Mouse (Mus musculus): ENCODE measurements around the gene Camta1.
A peak's percentile ranks its signal among the peaks of the same experiment; 100 is the strongest.

The Camta1 gene

DNA sequence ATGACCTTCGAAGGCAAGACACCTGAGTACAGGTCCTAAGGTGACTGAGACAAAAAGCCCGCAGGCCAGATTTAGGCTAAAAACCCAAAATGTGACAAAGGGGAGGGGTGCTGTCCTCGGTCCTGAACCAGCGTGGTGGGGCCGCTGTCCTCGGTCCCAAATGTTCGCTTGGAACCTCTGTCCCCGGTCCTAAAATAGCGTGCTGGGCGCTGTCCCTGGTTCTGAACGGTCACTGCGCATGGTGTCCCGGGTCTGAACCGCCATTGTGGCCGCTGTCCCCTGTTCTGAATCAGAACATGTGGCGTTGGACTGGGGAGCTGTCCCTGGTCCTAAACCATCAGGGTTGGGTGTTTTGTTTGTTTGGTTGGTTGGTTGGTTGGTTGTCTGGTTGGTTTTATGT lies 257.2 kb downstream of the Camta1 start:
- peak; percentile 86 for DNase-seq (ENCODE audit: inconsistent ontology term)

DNA sequence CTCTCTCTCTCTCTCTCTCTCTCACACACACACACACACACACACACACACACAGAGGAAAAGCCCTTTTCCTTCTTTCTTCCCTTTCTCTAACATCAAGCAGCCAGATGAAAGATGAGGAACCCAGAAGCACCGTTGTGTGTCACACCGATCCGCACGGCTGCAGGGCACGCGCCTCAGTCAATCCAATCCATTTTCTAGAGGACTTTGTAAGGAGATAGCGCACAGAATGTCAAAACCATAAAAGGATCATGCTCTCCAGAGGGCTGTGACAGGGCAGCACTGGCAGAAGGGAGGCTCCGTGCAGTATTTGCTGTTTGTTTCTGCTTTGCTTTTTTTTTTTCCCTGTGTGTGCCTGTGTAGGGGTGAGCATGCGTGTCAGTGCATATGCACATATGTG lies 258.1 kb downstream of the Camta1 start:
- no peak for DNase-seq (ENCODE audit: inconsistent ontology term)

DNA sequence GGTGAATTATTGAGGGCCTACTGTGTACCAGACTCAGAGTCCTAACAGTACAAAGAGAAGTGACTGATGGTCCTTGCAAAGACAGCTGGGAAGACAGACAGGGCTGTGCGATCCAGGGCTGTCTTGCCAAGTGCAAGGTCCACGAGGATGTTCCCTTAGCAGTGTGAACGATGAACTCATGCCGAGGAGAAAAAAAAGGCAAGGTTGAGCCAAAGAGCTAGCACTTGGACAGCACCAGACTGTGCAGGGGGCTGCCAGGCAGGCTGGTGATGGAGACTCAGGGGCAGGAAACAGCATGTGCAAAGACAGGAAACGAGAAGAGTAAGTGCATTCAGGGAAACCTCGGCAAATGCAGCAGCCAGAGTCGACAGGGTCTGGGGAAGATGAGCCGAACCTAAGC lies 266.6 kb downstream of the Camta1 start:
- no peak for DNase-seq (ENCODE audit: inconsistent ontology term)

DNA sequence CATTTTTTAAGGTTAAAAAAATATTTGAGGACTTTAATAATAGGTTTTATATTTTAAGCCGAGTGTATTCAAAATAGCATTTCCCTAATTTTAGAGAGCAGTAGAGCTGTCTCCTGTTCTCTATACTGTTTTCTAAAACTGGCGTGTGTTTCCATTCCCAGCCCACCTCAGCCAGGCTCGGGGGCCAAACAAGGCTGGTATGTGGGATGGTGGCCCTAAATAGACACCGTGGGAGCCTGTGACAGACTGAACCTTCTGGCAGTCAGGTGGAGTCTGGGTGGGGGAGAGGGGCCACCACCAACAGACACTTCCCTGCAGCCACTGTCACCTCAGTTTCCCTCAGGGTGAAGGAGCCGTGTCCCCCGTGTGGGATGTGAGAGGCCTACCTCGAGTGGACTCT lies 268.6 kb downstream of the Camta1 start:
- no peak for DNase-seq (ENCODE audit: inconsistent ontology term)

DNA sequence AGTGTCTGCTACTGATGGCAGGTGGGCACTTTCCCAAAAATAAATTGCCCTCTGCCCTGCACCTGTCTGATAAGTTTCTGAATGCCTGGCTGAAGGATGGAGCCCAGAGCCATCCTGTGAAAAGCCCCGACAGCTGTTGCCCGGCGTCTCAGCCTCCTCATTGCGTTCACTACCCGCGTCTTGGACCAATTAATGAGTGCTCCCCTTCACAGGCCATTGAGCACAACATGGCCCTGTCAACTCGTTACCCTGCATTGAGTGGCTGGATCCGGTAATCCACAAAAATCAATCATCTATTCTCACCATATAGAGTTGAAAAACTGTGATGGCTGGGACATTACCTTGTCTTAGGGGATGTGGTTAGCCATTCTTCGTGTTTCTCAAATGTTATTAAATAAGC lies 275.6 kb downstream of the Camta1 start:
- no peak for DNase-seq (ENCODE audit: inconsistent ontology term)

DNA sequence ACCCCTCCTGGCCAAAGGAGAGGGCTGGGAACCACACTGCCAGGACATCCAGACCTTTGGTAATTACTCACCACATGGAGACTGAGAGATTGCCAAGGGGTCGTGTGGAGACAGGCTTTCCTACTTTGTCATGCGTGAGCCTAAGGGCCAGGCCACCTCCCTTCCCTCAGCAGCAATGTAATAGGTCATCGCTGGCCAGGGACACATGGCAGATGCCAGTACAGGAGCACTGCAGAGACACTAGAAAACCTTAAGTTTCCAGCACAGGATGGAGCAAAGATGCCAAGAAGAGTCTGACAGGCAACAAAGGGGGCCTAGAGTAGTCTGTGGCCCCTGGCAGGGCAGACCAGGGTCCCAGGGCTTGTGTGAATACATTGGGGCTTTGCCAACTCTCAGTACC lies 283.7 kb downstream of the Camta1 start:
- no peak for DNase-seq (ENCODE audit: inconsistent ontology term)

DNA sequence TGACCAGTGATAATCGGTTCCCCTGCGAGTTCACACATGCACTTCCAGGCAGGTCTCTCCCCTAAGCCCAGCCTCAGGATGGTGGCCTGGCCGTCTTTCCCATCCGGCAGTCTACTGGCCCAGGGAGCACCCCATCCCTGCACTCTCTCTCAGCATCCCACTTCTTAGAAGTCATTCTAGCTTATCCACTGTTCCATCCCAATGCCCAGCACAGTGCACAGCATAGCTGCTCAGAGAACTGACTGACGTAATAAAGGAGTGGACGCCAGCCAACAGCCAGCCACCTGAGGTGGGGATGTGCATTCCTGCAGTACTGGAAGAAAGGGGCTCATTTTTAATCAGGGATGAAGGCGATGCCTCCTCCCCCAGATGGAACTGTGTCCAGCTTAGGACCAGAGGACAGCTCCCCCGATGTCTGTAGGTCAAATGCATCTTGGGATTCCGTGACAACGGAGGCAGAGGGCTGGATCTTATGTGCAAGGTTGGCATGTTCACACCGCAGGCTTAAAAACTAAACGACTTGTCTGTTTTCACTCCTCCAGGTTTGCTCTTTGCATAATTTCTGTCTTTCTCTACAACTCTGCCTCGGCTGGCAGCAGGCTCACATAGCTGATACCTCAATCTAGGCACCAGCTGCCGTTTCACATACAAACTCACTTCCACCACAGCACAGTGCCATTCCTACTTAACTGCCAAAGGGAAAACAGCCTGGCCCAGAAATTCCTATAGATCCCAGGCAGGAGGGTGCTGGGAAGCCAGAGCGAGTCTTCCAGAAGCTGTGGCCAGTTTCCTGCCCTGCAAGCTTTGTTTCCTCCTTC lies 285.2 kb downstream of the Camta1 start:
- DNase-seq (ENCODE audit: inconsistent ontology term), result no peak

DNA sequence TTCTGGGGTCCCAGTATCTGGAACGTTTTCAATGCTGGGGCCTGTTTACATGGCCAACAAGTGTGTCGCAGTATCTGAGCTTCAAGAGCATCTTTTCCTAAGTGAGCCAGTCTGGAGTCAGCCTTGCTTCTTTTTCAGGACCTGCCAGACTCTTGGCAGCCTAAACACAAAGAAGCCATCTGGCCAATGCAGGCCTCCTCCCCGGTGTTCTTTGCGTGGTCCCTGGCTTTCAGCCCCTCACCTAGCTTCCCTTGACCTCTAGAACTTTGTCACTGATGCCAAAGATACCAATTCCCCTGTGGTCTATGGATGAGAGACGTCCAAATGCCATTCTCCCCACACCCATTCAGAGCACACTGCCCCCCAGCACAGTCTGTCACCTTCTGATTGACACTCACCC lies 289.0 kb downstream of the Camta1 start:
- no peak for DNase-seq (ENCODE audit: inconsistent ontology term)

DNA sequence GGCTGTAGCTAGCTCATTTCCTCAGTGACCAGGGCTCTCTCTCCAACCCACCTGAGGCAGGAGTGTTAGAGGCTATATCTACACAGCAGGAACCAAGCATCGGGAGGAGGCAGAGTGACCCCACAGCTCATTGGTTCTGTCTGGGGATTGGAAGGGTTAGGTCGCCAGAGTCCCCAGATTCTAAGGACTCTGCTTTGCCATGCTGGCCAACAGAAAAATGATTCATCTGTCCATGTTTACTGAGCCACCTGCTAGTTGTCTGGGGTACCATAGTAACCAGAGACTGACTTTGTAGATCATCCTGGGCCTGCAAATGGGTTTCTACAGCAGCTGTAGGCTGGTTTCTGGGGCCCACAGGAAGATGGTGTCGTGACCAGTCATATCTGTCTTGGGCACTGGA lies 292.1 kb downstream of the Camta1 start:
- DNase-seq (ENCODE audit: inconsistent ontology term), result no peak

DNA sequence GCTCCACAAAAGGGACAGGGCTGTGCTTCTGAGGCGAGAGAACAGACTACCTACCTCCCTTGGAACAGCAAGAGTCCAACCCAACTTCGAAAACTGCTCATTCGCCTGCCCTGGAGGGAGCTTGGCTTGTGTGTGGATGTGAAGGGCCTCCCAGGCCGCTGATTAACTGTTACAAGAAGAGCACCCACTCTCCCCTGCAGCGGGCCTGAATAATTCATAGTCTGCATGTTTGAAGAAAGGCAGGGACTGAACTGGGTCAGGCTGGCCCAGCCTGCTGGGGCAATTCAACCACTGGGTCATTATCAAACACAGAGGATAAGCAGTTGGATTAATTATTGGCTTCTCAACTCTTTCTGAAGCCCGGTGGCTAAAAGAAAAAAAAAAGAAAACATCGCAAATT lies 292.8 kb downstream of the Camta1 start:
- no peak for DNase-seq (ENCODE audit: inconsistent ontology term)

DNA sequence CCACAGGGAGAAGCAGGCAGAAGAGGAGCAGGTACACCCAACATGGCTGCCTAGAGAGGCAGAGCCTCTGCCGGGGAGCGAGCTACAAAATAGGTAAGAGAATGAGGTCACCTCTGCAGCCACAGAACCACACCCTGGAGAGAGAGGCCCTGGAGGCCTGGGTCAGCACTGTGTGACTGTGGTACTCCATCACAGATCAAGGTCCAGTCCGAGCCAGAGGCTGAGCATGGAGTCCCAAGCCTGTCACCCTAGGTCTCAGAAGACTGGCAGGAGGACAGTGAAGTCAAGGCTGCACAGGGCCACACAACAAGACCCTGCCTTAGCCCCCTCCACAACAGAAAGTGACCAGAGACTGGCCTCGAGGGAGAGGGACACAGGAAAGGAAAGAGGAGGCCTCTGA lies 294.6 kb downstream of the Camta1 start:
- no peak for DNase-seq (ENCODE audit: inconsistent ontology term)

DNA sequence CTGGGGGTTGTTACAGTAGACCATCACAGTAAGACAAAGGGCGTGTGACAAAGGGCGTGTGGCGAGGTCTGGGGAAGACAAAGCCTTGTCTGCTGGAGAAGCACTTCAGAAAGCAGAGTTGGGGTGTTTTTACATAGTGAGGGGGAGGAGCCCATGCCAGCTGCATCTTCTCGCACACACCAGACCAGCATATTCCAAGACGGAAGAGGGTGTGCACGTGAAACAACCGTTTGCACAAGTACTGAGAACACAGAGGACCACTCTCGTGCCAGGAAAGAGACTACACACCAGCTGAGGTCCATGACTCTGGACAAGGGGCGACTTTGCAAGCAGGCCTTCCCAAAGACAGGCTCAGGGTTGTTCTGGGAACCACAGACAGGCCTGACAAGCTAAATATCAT lies 306.2 kb downstream of the Camta1 start:
- DNase-seq (ENCODE audit: inconsistent ontology term), result no peak

DNA sequence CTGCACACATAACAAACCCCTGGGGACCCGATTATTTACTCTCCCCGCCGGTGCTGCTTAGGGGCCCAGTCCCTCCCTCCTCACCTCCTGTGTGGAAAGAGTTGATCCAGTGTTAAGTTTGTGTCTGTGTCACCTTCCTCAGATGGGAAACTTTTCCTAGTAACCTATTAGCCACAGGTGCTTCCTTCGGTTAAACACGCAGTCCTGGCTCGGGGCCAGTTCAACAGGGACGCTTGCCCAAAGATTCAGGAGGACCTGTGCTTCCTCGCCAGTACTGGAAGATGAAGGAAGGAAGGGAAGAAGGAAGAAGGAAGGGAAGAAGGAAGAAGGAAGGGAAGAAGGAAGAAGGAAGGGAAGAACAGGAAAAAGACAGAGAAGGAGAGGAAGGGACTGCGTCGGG lies 312.2 kb downstream of the Camta1 start:
- no peak for DNase-seq (ENCODE audit: inconsistent ontology term)

DNA sequence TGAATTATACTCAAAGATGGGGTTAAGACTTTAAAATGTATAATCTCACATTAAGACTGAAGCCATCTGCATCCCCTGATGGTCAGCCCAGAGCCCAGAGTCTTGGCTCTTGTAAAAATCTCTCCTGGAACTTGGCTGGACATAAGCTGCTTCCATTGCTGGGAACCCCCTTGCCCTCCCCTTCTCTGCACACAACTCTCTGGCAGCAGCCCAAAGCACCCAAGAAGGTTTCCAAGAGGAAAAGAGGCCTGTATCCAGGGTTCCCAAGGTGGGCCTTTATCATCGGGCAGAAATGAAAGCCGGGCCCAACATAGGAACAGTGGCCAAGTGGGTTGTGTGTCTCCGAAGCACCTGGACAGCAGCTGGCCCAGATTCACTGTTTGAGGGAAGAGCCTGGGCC lies 316.2 kb downstream of the Camta1 start:
- DNase-seq (ENCODE audit: inconsistent ontology term), result no peak

DNA sequence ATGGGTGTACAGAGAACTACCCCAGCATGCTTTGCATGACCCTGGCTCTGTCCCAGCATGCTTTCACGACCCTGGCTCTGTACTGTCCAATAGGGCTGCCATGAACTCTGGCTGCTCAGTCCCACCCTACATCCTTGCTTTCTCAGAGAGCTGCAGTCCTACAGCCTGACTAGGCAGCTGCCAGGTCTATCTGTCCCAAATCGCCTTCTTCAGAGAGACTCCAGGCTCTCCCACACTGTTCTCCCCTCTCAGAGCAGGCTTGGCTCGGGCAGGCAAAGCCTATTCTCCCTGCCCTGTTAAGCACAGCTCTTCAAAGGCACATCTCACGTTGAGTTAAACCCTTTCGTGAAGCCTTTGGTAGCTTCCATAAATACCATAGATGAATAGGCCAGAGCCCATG lies 317.5 kb downstream of the Camta1 start:
- DNase-seq (ENCODE audit: inconsistent ontology term), result no peak

DNA sequence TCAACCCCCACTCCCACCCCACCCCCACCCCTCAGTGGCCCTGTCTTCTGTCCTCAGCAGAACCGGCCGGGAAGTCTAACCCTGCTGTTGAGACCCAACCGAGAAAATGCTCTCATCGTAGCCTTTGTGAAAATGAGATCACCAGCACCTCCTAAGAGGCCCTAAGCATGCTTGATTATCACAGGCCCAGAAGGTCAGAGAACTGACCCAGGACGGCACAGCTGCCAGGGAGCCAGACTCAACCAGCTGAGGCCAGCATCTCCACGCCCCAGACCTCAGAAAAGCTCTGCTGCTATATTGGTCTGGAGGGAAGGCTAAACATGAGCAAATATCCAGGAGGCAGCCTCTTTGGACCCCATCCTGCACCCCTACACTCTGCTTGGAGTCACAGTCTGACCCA lies 321.1 kb downstream of the Camta1 start:
- no peak for DNase-seq (ENCODE audit: inconsistent ontology term)

DNA sequence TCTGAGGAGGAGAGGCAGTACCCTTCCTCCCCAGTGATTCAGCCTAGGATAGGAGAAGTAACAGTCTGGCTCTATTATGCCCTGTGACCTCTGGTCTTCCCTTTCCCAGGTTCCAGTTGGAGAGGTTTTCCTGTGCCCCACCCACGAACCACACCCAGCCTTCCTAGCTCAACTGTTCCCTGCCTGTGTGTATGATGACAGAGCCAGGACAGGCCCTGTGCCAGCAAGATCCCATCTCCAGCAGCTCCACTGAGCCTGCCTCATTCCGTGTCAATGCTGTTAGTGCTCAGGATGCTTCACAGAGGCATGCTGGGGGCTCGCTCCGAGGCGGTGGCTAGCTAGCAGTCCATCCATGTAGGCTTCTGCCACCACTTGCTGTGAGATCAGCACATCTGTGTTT lies 321.8 kb downstream of the Camta1 start:
- no peak for DNase-seq (ENCODE audit: inconsistent ontology term)

DNA sequence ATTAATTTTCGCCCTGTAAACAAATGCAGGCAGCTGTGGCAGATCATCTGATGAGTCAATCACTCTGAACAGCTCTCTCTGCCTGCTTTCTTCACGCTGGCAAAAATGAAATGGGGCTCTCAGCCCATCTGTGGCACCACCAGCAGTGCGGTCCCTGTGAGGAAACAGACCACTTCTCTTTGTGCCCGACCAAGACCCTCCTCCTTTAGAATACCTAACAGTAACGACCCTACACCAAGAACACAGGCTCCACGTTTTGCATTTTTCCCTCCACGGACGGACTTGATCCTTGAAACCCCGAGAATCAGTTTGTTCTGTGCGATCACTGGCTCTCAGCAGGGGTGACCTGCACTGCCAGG lies 322.5 kb downstream of the Camta1 start:
- no peak for DNase-seq (ENCODE audit: inconsistent ontology term)

DNA sequence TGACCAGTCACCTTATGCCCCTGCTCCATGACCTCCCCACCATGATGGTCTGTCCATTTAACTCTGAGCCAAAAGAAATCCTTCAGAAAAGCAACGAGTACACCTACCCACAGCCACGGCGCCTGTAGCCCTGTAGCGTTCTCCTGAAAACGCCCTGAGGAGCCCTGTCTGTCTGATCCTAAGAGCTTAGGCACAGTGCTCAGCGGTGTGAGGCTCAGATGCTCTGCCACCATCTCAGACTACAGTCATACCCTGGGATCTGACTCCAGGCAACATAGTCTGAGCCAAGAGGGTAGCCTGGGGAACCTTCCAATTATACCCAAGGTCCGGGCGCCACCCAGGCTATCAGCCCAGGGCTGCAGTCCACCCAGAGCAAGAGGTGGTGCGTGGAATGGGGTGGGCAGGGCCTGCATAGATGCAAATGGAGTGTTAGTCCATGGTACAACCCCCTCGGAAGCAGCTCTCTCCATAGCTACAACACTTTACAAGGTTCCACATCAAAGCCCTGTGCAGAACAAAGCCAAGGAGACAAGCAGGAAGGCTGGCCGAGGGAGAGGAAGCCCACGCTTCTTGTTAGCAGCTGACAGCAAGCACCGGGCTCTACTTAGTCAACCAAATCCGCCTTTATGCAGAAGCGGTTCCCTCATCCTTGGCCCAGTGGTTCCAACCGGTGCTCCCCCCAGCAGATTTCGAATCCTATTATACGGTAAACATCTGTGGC lies 323.1 kb downstream of the Camta1 start:
- DNase-seq (ENCODE audit: inconsistent ontology term), result no peak

DNA sequence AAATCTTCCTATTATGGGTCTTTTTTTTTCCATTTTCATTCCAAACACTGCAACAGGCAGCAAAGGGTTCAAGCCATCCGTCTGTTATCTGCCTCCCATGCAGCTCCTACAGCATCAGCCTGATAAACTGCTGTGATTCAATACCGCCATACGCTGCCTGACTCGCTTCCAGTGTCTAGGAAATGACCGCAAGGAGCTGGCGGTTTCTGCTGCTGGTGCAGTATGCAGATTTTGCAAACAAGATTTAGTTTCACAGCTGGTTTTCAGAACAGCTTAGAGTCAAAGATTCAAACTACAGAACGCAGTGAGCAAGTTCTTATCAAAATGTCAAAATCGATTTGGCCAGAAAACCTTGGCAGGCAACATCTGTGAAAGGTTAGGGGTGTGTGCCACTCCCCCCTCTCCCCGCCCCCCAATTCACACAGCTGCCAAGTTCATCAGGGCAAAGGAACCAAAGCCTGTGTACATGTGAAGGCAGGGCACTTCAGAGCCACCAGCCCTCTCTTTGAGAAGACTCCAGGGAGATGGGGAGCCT lies 325.7 kb downstream of the Camta1 start:
- no peak for DNase-seq (ENCODE audit: inconsistent ontology term)

DNA sequence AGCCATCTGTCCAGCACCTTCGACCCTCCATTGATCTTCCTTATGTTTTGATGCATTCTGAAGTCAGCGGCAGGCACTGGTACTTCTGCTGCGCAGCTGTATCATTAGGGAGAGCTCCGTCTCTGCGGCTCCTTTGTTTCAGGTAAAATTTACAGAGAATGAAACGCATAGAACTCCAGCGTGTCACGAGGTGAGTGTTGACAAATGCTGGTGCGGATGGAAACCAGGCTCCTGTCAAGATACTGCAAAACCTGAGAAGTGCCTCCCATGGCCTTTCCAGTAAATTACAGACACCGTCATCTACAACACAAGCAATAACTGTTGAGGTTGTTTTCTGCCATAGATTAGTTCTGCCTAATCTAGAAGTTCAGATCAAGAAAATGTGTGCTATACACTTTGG lies 328.2 kb downstream of the Camta1 start:
- no peak for DNase-seq (ENCODE audit: inconsistent ontology term)

DNA sequence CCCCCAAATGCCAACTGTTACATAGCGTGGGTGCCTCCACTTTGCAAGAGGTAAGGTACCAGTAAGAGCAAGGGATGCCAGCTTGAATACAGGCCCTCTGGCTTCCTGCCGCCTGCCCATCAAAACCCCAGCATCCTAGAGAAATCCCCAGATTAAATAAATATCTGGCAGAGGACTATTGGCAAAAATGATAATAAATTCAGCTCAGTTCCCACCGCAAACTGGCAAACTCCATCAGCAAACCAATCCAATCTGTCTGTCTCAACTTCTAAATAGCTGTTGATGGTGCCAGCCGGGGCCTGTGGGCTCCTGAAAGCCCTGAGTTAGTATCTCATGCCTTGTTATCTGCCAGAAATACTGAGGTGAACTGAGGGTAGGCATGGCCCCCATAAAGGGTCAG lies 333.2 kb downstream of the Camta1 start:
- no peak for DNase-seq (ENCODE audit: inconsistent ontology term)

DNA sequence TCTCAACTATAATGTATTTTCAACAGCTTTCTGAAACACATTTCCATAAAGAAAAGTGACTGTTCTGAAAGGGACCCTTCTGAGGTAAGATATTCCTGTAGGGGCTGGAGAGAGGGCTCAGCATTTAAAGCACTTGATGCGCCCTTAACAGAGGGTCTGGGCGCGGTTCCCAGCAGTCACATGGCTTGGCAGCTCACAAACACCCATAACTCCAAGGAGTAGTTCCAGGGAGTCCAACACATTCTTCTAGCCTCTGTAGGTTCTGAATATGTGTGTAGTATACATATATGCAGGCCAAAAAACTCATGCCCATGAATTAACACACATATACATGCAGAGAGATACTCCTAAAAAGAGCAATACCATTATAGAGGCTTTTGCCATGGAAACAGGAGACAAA lies 333.9 kb downstream of the Camta1 start:
- no peak for DNase-seq (ENCODE audit: inconsistent ontology term)

Measured in Muller cell, postnatal 12 days (primary cell).